Mouse (Mus musculus) forebrain, postnatal 0 days (tissue): ENCODE data around the gene Ttc7b. TPM values are rescaled to one million over a fixed set of nuclear protein-coding genes. Genes with fewer than 3 reads are reported as not detected.
A peak's percentile ranks its signal among the peaks of the same experiment; 100 is the strongest.

Experiments
- ATAC-seq: fragments of 200-750 bp; cut with Nextera tagmentation; 2 replicates; pipeline ENCODE4 v1.8.0; 2017; ENCODE audit warnings: mild to moderate bottlenecking, moderate library complexity
- DNase-seq: peaks from one replicate; pipeline ENCODE4 v3.0.0-alpha.2; 2015
- H3K27ac ChIP-seq: fragments of 300-500 bp; sonication (generic); 2 replicates; pipeline ENCODE4 v1.5.1; 2014; ENCODE audit warnings: low read depth, mild to moderate bottlenecking, antibody characterized with exemption, low read length, moderate library complexity, mixed read lengths
- H3K27me3 ChIP-seq: fragments of 300-500 bp; sonication (generic); 2 replicates; pipeline ENCODE4 v1.6.1; 2014; ENCODE audit warnings: mild to moderate bottlenecking, low read length, mixed read lengths; ENCODE audit not compliant: insufficient read depth
- H3K36me3 ChIP-seq: fragments of 300-500 bp; sonication (generic); 2 replicates; pipeline ENCODE4 v1.6.1; 2014; ENCODE audit warnings: mild to moderate bottlenecking, moderate library complexity; ENCODE audit not compliant: insufficient read depth
- H3K4me1 ChIP-seq: fragments of 300-500 bp; sonication (generic); 2 replicates; pipeline ENCODE4 v1.6.1; 2014; ENCODE audit warnings: antibody characterized with exemption; ENCODE audit not compliant: insufficient read depth
- H3K4me2 ChIP-seq: fragments of 300-500 bp; sonication (generic); 2 replicates; pipeline ENCODE4 v1.6.1; 2014; ENCODE audit warnings: low read depth, mild to moderate bottlenecking, moderate library complexity
- H3K4me3 ChIP-seq: fragments of 300-500 bp; sonication (generic); 2 replicates; pipeline ENCODE4 v1.5.1; 2014; ENCODE audit warnings: low read depth, low read length, mixed read lengths
- H3K9ac ChIP-seq: fragments of 300-500 bp; sonication (generic); 2 replicates; pipeline ENCODE4 v1.6.1; 2014; ENCODE audit warnings: mild to moderate bottlenecking
- H3K9me3 ChIP-seq: fragments of 300-500 bp; sonication (generic); 2 replicates; pipeline ENCODE4 v1.6.1; 2016; ENCODE audit warnings: low read length
- CTCF ChIP-seq: sonication (generic); IDR thresholded peaks from 2 replicates; pipeline ENCODE4 v1.5.1; 2016; ENCODE audit warnings: antibody characterized with exemption, control low read depth, low read depth
- WGBS: fragments of 180-500 bp; shearing (Covaris S2); extraction: QIAGEN DNeasy Blood & Tissue Kit; methylation state at CpG from one replicate; pipeline ENCODE4 v1.1.7; 2014; 5-methylcytosine and 5-hydroxymethylcytosine counted together
- polyA plus RNA-seq: library from polyadenylated mRNA; unstranded; fragments of >200 nt; fragmentation: Nextera tagmentation; extraction: Ambion mirVana; gene quantifications from 2 replicates; pipeline ENCODE4 v1.2.1, GENCODE M21; 2015
- total RNA-seq: library from RNA; depleted of rRNA; stranded (reverse); fragments of >200 nt; gene quantifications from 2 replicates; pipeline ENCODE4 v1.2.3, GENCODE M21; 2014

Ttc7b gene
- total and polyA plus RNA-seq, 2 experiments from 2014 or later: 10.8 to 42.2 TPM

DNA sequence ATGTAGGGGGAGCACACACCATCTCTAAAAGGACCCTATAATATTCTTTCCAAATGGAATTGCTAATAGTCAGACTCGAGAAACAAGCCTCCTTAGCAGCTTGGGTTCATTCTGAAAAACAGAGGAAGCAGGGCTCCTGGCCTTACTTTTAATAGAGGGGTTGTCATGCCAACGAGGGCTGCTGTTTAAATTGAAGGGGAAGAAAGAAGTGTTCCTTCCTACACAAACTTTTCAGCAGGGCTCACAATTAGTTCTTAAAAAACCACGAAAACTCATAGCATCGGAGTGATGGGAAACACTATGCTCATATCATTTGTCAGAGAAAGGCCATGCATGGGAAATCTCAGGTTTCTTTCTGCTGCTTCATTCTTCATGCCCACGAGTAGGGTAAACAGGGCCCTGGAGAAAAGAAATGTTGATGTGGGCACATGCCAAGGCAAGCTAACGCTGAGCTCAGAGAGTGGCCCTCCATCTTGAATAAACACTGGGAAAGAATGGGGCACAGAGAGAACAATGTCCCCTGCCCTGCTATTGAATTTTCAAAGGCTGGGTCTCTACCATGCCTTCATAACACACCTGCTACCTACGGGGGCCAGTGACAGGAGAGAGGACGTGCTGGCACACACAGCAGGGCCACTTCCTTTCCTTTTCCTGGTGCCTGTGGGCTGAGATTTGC lies 122.2 kb downstream of the Ttc7b start:
- peak overlapping the region; percentile 35; the same call in 1 of the 2 replicates for H3K27ac ChIP-seq
- H3K9ac ChIP-seq: no peak overlapping the region
- no peak overlapping the region for H3K4me3 ChIP-seq
- ATAC-seq: peak; percentile 20
- WGBS: 19% methylated on average over 8 of the region's 8 CpGs
- DNase-seq: no peak
- H3K4me1 ChIP-seq: peaks cover 12% of the 10 kb centered on the region
- H3K36me3 ChIP-seq: peaks cover 42% of the 10 kb centered on the region
- TF ChIP-seq CTCF: no peak
- H3K9me3 ChIP-seq: no peaks in the 10 kb centered on the region
- no peak overlapping the region for H3K4me2 ChIP-seq
- H3K27me3 ChIP-seq: no peaks in the 10 kb centered on the region

- TF ChIP-seq CTCF: no peak
- H3K27me3 ChIP-seq: no peaks in the 10 kb centered on the region
- peaks cover 12% of the 10 kb centered on the region for H3K4me1 ChIP-seq
- H3K27ac ChIP-seq: 0 out of 2 replicates have a peak overlapping the region, but pooled peaks have one; percentile 23
- DNase-seq: no peak
- peaks cover 36% of the 10 kb centered on the region for H3K36me3 ChIP-seq
- no peak overlapping the region for H3K4me3 ChIP-seq
- no peak for ATAC-seq
- H3K9me3 ChIP-seq: no peaks in the 10 kb centered on the region
- H3K9ac ChIP-seq: no peak overlapping the region
- H3K4me2 ChIP-seq: no peak overlapping the region
- 62% methylated on average over 15 of the region's 15 CpGs for WGBS
Measured at GRCm38 (mm10) chr12:100397432-100398146, 123.0 kb downstream of the Ttc7b start.

DNA sequence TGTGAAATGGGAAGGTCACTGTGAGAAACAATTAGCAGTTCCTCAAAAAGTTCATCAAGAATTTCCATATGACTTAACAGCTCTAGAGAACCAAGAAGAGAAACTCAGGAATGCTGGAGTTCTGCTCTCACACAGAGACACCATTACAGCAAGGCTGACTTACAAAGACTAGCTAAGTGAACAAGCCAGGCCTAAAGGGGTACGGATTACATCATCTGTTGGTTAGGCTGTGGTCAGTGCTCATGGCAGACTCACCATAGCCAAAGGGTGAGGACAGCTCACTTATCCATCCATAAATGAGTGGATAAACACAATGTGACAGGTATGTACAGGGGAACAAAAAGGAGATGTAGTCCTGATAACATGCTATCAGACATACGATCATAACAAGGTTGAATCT lies 123.8 kb downstream of the Ttc7b start:
- H3K4me1 ChIP-seq: peaks cover 12% of the 10 kb centered on the region
- no peak for DNase-seq
- H3K27me3 ChIP-seq: no peaks in the 10 kb centered on the region
- H3K36me3 ChIP-seq: peaks cover 30% of the 10 kb centered on the region
- no peak overlapping the region for H3K9ac ChIP-seq
- no peak overlapping the region for H3K4me2 ChIP-seq
- ATAC-seq: no peak
- H3K9me3 ChIP-seq: no peaks in the 10 kb centered on the region
- 65% methylated on average over 2 of the region's 2 CpGs for WGBS
- no peak for TF ChIP-seq CTCF
- no peak overlapping the region for H3K4me3 ChIP-seq
- no peak overlapping the region for H3K27ac ChIP-seq

DNA sequence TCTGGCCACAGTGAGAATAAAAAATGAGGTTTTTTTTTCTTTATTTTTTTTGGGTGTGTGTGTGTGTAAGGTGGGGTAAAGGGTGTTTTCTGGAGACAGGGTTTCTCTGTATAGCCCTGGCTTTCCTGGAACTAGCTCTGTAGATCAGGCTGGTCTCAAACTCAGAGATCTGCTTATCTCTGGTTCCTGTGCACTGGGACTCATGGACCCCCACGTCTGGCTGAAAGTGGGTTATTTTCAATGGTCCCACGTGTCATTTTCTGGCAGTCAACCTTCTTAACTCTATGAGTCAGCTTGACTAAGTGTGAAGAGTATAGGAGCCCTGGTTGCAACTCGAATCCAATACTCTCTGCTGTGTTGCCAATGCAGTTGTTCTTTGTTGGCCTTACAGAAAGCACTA lies 127.1 kb downstream of the Ttc7b start:
- 74% methylated on average over 3 of the region's 3 CpGs for WGBS
- Histone ChIP-seq H3K27ac (no peak overlapping the region), H3K9ac (no peak overlapping the region), H3K4me2 (no peak overlapping the region), H3K36me3 (peaks cover 9% of the 10 kb centered on the region; the same call in 1 of the 2 replicates), H3K9me3 (no peaks in the 10 kb centered on the region), H3K27me3 (no peaks in the 10 kb centered on the region), H3K4me3 (no peak overlapping the region), H3K4me1 (peaks cover 7% of the 10 kb centered on the region)
- DNase-seq (no peak), ATAC-seq (no peak)
- TF ChIP-seq CTCF: no peak

DNA sequence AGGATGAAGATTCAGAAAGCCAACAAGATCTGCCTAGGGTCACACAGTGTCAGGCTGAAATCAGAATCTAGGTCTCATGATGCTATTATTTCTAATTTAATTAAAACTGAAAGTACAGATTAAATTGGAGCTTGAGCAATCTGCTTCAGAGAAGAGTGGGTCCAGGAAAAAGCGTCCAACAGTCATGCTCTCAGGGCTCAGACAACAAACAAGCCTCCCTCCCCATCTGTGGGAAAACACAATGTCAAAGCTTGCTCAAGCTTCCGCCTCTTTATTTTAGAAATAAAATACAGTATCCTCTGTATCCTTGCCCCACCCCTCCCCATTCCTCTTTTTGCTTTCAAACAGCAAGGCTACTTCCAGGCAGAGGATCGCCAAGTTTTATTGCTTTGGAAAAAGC lies 127.5 kb downstream of the Ttc7b start:
- ATAC-seq: no peak

GRCm38 (mm10) chr12:100392466-100392865 lies 128.2 kb downstream of the Ttc7b start:
- no peaks in the 10 kb centered on the region for H3K9me3 ChIP-seq
- H3K4me3 ChIP-seq: no peak overlapping the region
- no peak for ATAC-seq
- no peak overlapping the region for H3K4me2 ChIP-seq
- H3K9ac ChIP-seq: no peak overlapping the region
- H3K4me1 ChIP-seq: no peaks in the 10 kb centered on the region; the same call in 1 of the 2 replicates
- H3K27ac ChIP-seq: no peak overlapping the region
- no peak for TF ChIP-seq CTCF
- no peaks in the 10 kb centered on the region for H3K27me3 ChIP-seq
- DNase-seq: no peak
- peaks cover 11% of the 10 kb centered on the region for H3K36me3 ChIP-seq
- 28% methylated on average over 5 of the region's 5 CpGs for WGBS

More for the DNA sequence above, 127.5 kb downstream of the Ttc7b start:
- no peak overlapping the region for H3K4me3 ChIP-seq
- H3K4me2 ChIP-seq: no peak overlapping the region
- no peak overlapping the region for H3K27ac ChIP-seq
- 54% methylated on average over 3 of the region's 3 CpGs for WGBS
- DNase-seq: no peak
- no peaks in the 10 kb centered on the region for H3K27me3 ChIP-seq
- TF ChIP-seq CTCF: no peak
- no peaks in the 10 kb centered on the region for H3K9me3 ChIP-seq
- no peak overlapping the region for H3K9ac ChIP-seq
- peaks cover 9% of the 10 kb centered on the region; the same call in 1 of the 2 replicates for H3K36me3 ChIP-seq
- peaks cover 4% of the 10 kb centered on the region for H3K4me1 ChIP-seq

DNA sequence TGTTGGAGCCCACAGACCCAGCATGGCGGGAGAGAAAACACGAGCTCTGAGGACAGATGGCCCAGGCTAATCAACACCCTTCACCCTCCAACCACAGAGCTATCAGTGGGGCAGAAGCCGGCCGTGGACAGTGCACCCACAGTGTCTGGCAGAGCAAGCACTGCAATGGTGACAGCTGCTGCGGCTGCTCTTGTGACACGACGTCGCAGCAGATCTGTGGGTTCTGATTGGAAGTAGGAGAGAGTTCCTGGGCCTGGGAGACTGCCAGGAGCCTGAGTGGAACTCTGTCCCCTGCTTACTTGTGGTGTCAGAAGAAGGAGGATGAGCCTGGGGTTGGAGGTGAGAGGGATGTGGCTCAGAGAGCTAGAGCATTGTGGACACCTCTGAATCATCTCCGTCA lies 128.7 kb downstream of the Ttc7b start:
- H3K36me3 ChIP-seq: peaks cover 16% of the 10 kb centered on the region
- no peaks in the 10 kb centered on the region; the same call in 1 of the 2 replicates for H3K4me1 ChIP-seq
- 65% methylated on average over 9 of the region's 9 CpGs for WGBS
- ATAC-seq: 0 out of 2 replicates have a peak, but pooled peaks have one; percentile 17
- H3K27ac ChIP-seq: no peak overlapping the region
- TF ChIP-seq CTCF: no peak
- no peak overlapping the region for H3K4me3 ChIP-seq
- no peaks in the 10 kb centered on the region for H3K27me3 ChIP-seq
- H3K4me2 ChIP-seq: no peak overlapping the region
- no peaks in the 10 kb centered on the region for H3K9me3 ChIP-seq
- DNase-seq: no peak
- H3K9ac ChIP-seq: no peak overlapping the region
